Mouse (Mus musculus) T-helper 1 cell (primary cell): Measurements from ENCODE around the gene Ccr1l1.

ENCODE experiments used
- in situ Hi-C: fragments of 300-600 bp; cut with MboI, MseI; formaldehyde crosslinking; loops from one replicate; pipeline ENCODE4 v1.15.1; 2025; ENCODE audit warnings: high pct_unique_total_duplicates

The Ccr1l1 gene

DNA sequence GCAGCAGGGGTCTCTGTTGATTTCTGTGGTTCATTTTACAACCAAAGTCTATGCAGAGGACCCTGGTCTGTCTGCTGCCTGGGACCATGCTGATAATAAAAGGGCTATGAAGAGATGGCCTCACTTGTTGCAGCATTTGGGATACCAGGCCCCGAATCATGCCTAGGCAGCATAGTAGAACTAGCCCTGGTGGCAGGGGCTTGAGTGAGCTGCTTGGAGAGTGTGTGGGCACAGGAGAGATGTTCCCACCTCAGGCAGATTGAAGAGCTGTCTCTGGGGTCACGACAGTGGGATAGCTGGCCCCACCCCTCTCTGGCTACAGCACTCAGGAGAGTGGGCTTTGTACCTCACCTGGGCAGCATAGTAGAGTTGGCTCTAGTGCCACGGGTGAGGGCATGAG is 47.7 kb downstream of the Ccr1l1 start:
- in situ Hi-C loops: loop anchor here (25.0 kb wide), 1 partner anchor 1693 kb away; no protein-coding TSS in a partner anchor

DNA sequence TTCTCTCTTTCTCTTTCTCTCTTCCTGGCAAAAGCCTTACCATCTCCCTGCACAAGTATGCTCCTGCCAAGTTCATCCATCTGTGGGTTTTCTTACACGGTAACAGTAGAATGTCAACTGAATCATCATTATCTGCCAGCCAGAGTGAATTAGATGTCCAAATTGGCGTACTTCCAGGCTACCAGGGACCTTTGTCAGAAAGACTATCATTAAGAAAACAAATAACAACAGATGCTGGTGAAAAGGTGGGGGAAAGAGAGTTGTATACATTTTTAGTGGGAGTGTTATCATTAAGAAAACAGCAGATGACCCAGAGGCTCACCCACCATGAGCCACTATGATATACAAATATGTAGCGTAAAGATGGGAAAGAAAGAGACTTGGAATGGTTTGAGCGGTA is 48.3 kb downstream of the Ccr1l1 start:
- in situ Hi-C loops: loop anchor here (5.0 to 25.0 kb wide), 7 partner anchors 63 to 1693 kb away; no protein-coding TSS in a partner anchor

DNA sequence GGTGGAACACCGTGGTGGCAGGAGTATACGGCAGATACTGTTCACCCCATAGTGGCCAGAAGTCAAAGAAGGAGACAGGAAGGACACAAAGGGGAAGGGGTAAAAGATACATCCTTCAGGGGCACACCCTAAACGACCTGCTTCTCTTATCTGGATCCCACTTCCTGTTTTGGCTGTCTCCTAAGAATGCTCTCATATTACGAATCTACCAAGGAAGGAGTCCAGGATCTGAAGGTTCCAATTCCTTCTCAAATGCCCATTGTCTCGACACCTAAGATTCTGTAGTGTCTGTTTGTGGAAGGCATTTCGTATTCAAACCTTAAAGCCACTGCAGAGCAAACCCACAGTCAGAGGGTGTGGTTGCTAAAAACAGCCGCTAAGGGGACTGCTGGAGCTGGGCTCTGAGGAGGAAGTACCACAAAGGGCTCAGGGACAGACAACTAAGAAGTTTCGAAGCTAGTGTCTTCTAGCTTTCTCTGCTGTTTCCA is 49.4 kb downstream of the Ccr1l1 start:
- in situ Hi-C loops: loop anchor here (5.0 to 25.0 kb wide), 7 partner anchors 62 to 1692 kb away; no protein-coding TSS in a partner anchor

DNA sequence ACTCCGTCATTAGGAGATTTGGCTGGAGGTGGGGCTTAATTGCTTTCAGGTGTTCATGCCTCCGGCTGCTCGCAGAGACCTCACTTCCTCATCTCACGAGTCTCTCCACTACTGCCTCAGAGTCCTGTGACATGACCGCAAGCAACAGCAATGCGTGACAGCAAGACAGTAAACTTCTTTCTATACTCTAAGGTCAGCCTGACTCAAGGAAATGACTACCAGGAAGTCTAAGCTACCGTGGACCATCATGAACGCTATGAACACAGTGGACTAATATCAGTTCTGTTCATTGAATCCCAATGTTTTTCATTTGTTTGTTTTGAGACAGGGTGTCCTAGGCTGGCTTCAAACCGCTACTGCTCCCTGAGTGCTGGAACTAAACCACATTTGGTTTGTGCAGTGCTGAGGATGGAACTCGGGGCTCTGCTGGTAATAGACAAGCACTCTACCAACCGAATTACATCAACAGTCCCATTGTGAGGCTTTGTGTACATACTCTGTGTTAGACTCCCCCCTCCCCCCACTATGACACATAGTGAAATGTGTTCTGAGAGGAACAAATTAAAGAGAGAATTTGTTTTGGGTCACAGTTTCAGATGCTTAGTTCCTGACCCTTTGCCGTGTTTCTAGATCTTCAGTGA is 50.0 kb downstream of the Ccr1l1 start:
- in situ Hi-C loops: loop anchor here (5.0 to 25.0 kb wide), 7 partner anchors 61 to 1691 kb away; no protein-coding TSS in a partner anchor

DNA sequence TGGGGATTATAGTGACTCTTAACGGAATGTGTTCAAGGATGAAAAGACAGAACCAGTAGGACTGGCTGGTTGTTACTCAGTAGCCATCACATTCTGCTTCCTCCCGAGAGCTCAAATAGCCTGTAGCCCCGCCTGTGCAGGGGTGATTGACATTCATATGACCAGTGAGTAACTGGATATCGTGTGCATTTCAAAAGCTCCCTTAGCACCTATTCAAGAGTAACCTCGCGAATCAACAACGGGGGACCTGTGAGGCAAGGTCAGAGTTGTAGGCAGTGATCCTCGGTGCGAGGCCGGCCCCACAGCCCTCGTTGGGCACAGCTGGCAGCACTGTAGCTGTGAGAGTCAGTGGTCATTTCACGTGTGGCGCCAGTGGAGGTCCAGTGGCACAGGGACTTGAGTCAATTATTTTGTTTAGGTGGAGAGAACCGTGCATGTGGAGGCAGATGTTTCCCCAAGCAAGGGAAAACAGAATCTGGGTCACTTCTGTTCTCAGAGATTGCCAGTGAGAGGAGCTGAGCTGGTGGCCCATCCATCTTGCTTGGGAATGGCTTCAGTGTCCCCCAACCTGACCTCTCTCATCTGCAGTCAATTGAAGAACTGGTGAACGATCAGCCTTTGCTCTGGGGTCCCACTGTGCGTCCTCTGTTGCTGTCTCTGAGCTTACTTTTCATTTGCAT is 50.8 kb downstream of the Ccr1l1 start:
- in situ Hi-C loops: loop anchor here (5.0 to 25.0 kb wide), 7 partner anchors 60 to 1690 kb away; no protein-coding TSS in a partner anchor
